Mouse (Mus musculus): ENCODE measurements around the gene Tnfrsf12a. TPM values are rescaled to one million over a fixed set of nuclear protein-coding genes. Genes with fewer than 3 reads are reported as not detected.

Tnfrsf12a gene
- polyA plus RNA-seq, 1 experiment from 2014 or later = 3.3 TPM

GRCm38 (mm10) chr17:23664556-23665021 is 12.7 kb downstream of the Tnfrsf12a start:
- ATAC-seq (ENCODE audit: low FRiP score, low read depth) = peak; percentile 32; the same call in 1 of the 2 replicates
- Histone ChIP-seq H3K36me3 (peaks cover 6% of the 10 kb centered on the region; the same call in 1 of the 2 replicates), H3K27ac (replicated peaks) (no peak overlapping the region), H3K4me2 (no peak overlapping the region), H3K9me3 (no peaks in the 10 kb centered on the region), H3K4me3 (no peak overlapping the region), H3K27me3 (peaks cover 38% of the 10 kb centered on the region), H3K4me1 (replicated peaks) (peaks cover 6% of the 10 kb centered on the region; the same call in 1 of the 2 replicates), H3K9ac (no peak overlapping the region)
- 15% methylated on average over 5 of the region's 5 CpGs for WGBS

DNA sequence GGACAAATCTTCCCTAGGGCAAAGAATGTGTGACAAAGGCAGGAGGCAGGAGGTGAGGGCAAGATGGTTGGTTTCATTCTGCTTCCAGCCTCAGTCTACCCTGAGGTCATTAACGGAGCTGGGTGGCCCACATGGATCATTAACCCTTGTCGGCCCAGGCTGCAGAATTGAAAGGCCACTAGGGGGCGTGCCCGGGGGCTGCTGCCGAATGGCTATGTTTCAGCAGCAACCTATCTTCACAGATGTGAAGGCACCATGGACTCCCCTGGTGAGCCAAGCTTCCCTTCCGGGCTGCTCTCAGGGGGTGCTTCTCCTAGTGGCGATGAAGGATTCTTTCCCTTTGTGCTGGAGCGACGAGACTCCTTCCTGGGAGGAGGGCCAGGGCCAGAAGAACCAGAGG is 15.7 kb downstream of the Tnfrsf12a start:
- Histone ChIP-seq H3K9me3 (no peaks in the 10 kb centered on the region), H3K9ac (no peak overlapping the region), H3K4me1 (replicated peaks) (peaks cover 6% of the 10 kb centered on the region; the same call in 1 of the 2 replicates), H3K27ac (replicated peaks) (no peak overlapping the region), H3K4me2 (no peak overlapping the region), H3K27me3 (peaks cover 49% of the 10 kb centered on the region), H3K36me3 (no peaks in the 10 kb centered on the region), H3K4me3 (no peak overlapping the region)
- ATAC-seq (ENCODE audit: low FRiP score, low read depth) = no peak
- 5% methylated on average over 9 of the region's 9 CpGs for WGBS

GRCm38 (mm10) chr17:23660876-23661200 is 16.4 kb downstream of the Tnfrsf12a start:
- Histone ChIP-seq H3K4me1 (replicated peaks) (peaks cover 6% of the 10 kb centered on the region; the same call in 1 of the 2 replicates), H3K36me3 (no peaks in the 10 kb centered on the region), H3K4me3 (0 out of 2 replicates have a peak overlapping the region, but pooled peaks have one; percentile 4), H3K9me3 (no peaks in the 10 kb centered on the region), H3K4me2 (no peak overlapping the region), H3K27ac (replicated peaks) (no peak overlapping the region), H3K27me3 (peaks cover 49% of the 10 kb centered on the region), H3K9ac (no peak overlapping the region)
- ATAC-seq (ENCODE audit: low FRiP score, low read depth) = no peak
- 4% methylated on average over 14 of the region's 14 CpGs for WGBS

GRCm38 (mm10) chr17:23660117-23660875 is 17.0 kb downstream of the Tnfrsf12a start, which contains the start of gene Bicdl2:
Bicdl2 (plus strand) TSS chr17:23660506.
- Histone ChIP-seq H3K4me2 (no peak within 1 kb of the TSS), H3K9ac (no peak within 1 kb of the TSS), H3K27ac (replicated peaks) (no peak within 1 kb of the TSS), H3K4me1 (replicated peaks) (peaks cover 6% of the 10 kb centered on the region; the same call in 1 of the 2 replicates), H3K36me3 (no peaks in the 10 kb centered on the region), H3K9me3 (no peaks in the 10 kb centered on the region), H3K4me3 (0 out of 2 replicates have a peak within 1 kb of the TSS, but pooled peaks have one; percentile 4), H3K27me3 (peaks cover 49% of the 10 kb centered on the region)
- 6% methylated on average over 27 of the region's 27 CpGs for WGBS
- ATAC-seq (ENCODE audit: low FRiP score, low read depth) = no peak

DNA sequence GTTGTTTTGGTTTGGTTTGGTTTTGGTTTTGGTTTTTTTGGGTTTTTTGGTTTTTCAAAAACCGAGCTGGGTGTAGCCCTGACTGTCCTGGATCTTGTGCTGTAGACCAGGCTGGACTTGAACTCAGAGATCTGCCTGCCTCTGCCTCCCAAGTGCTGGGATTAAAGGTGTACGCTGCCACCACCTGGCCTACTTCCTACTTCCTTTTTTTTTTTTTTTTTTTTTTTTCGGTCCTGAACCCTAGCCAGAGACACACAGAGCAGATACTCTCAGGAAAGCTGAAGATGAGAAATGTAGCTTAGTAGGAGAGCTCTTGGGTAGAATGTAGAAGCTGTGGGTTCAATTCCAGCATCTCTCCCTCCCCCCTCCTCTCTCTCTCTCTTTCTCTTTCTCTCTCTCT is 18.8 kb downstream of the Tnfrsf12a start:
- Histone ChIP-seq H3K9me3 (no peaks in the 10 kb centered on the region), H3K27ac (replicated peaks) (no peak overlapping the region), H3K9ac (no peak overlapping the region), H3K27me3 (peaks cover 49% of the 10 kb centered on the region), H3K4me3 (no peak overlapping the region), H3K36me3 (no peaks in the 10 kb centered on the region), H3K4me2 (no peak overlapping the region), H3K4me1 (replicated peaks) (peaks cover 6% of the 10 kb centered on the region; the same call in 1 of the 2 replicates)
- WGBS = 76% methylated on average over 3 of the region's 3 CpGs
- ATAC-seq (ENCODE audit: low FRiP score, low read depth) = no peak

GRCm38 (mm10) chr17:23654410-23654809 is 22.9 kb downstream of the Tnfrsf12a start:
- no peak for ATAC-seq (ENCODE audit: low FRiP score, low read depth)
- no peaks in the 10 kb centered on the region for H3K4me1 ChIP-seq (replicated peaks)
- peaks cover 10% of the 10 kb centered on the region for H3K27me3 ChIP-seq
- H3K27ac ChIP-seq (replicated peaks) = no peak overlapping the region
- H3K4me3 ChIP-seq = no peak overlapping the region
- H3K9ac ChIP-seq = no peak overlapping the region
- WGBS = 76% methylated on average over 2 of the region's 2 CpGs
- H3K4me2 ChIP-seq = no peak overlapping the region
- H3K36me3 ChIP-seq = no peaks in the 10 kb centered on the region
- no peaks in the 10 kb centered on the region for H3K9me3 ChIP-seq

DNA sequence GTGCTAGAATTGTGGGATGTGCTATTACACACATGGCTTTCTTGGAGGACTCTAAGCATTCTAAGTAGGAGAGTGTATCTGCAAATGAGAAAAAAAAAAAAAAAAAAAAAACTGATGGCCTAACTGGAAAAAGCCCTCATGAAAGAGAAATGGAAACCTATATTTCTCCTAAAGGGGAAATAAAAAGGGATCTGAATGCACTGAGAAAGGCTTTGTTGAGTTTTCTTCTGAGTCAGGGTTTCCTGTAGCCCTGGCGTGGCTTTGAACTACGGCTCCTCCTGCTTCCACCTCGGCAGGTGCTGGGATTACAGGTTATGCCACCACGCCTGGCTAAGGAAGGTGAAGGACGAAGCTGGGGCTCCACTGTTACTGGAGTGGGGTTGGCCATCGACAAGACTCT is 23.3 kb downstream of the Tnfrsf12a start:
- 74% methylated on average over 6 of the region's 6 CpGs for WGBS
- ATAC-seq (ENCODE audit: low FRiP score, low read depth) = no peak
- H3K9ac ChIP-seq = no peak overlapping the region
- no peak overlapping the region for H3K4me2 ChIP-seq
- H3K4me1 ChIP-seq (replicated peaks) = no peaks in the 10 kb centered on the region
- no peaks in the 10 kb centered on the region for H3K36me3 ChIP-seq
- no peak overlapping the region for H3K4me3 ChIP-seq
- no peak overlapping the region for H3K27ac ChIP-seq (replicated peaks)
- peaks cover 5% of the 10 kb centered on the region; the same call in 1 of the 2 replicates for H3K27me3 ChIP-seq
- H3K9me3 ChIP-seq = no peaks in the 10 kb centered on the region

- H3K27ac ChIP-seq (replicated peaks) = no peak overlapping the region
- no peak for ATAC-seq (ENCODE audit: low FRiP score, low read depth)
- WGBS = 76% methylated on average over 2 of the region's 2 CpGs
- H3K4me1 ChIP-seq (replicated peaks) = no peaks in the 10 kb centered on the region
- H3K4me2 ChIP-seq = no peak overlapping the region
- H3K27me3 ChIP-seq = peaks cover 4% of the 10 kb centered on the region; the same call in 1 of the 2 replicates
- no peak overlapping the region for H3K9ac ChIP-seq
- no peaks in the 10 kb centered on the region for H3K9me3 ChIP-seq
- no peak overlapping the region for H3K4me3 ChIP-seq
- H3K36me3 ChIP-seq = no peaks in the 10 kb centered on the region
Observed at GRCm38 (mm10) chr17:23653324-23653723, 23.9 kb downstream of the Tnfrsf12a start.

- WGBS = 81% methylated on average over 6 of the region's 6 CpGs
- Histone ChIP-seq H3K4me1 (replicated peaks) (no peaks in the 10 kb centered on the region), H3K9me3 (no peaks in the 10 kb centered on the region), H3K4me2 (no peak overlapping the region), H3K27me3 (peaks cover 11% of the 10 kb centered on the region), H3K27ac (replicated peaks) (no peak overlapping the region), H3K9ac (no peak overlapping the region), H3K4me3 (no peak overlapping the region), H3K36me3 (no peaks in the 10 kb centered on the region)
- no peak for ATAC-seq (ENCODE audit: low FRiP score, low read depth)
Observed at GRCm38 (mm10) chr17:23651363-23651762, 25.9 kb downstream of the Tnfrsf12a start.

GRCm38 (mm10) chr17:23645894-23646293 is 31.4 kb downstream of the Tnfrsf12a start:
- peaks cover 33% of the 10 kb centered on the region for H3K27me3 ChIP-seq
- H3K4me1 ChIP-seq (replicated peaks) = peaks cover 11% of the 10 kb centered on the region
- no peak overlapping the region for H3K4me3 ChIP-seq
- no peak for ATAC-seq (ENCODE audit: low FRiP score, low read depth)
- WGBS = 27% methylated on average over 10 of the region's 10 CpGs
- no peak overlapping the region for H3K4me2 ChIP-seq
- no peaks in the 10 kb centered on the region for H3K9me3 ChIP-seq
- no peaks in the 10 kb centered on the region for H3K36me3 ChIP-seq
- H3K9ac ChIP-seq = no peak overlapping the region
- no peak overlapping the region for H3K27ac ChIP-seq (replicated peaks)

GRCm38 (mm10) chr17:23644613-23645495 is 32.4 kb downstream of the Tnfrsf12a start, which contains the start of gene Mmp25:
Mmp25 (minus strand) TSS chr17:23645277.
- Histone ChIP-seq H3K4me3 (peak within 1 kb of the TSS; percentile 37), H3K4me2 (peak within 1 kb of the TSS; percentile 72), H3K9ac (peak within 1 kb of the TSS; percentile 28), H3K9me3 (no peaks in the 10 kb centered on the region), H3K27ac (replicated peaks) (no peak within 1 kb of the TSS), H3K27me3 (peaks cover 33% of the 10 kb centered on the region), H3K4me1 (replicated peaks) (peaks cover 11% of the 10 kb centered on the region), H3K36me3 (no peaks in the 10 kb centered on the region)
- WGBS = under 1% methylated on average over 58 of the region's 58 CpGs
- peak; percentile 30; the same call in 1 of the 2 replicates for ATAC-seq (ENCODE audit: low FRiP score, low read depth)

DNA sequence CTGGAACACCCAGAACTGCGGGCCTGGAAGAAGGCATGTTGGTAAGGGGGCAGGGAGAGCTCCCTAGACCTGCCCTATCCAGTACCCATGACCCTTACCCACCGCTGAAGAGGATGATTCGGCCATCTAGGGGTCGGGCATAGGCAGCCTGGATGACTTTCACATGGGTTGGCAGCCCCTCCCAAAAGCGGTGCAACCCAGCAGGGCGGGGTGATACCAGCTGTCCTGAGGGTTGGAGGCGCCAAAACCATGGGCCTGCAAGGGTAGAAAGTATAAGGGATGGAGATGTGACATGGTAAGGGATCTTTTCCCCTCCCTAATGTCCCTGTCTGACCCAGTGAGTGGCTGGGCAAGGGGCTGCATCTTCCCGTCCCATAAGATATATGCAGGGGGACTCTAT is 46.0 kb downstream of the Tnfrsf12a start:
- no peak overlapping the region for H3K27ac ChIP-seq (replicated peaks)
- H3K9me3 ChIP-seq = no peaks in the 10 kb centered on the region
- H3K4me2 ChIP-seq = no peak overlapping the region
- H3K4me3 ChIP-seq = no peak overlapping the region
- ATAC-seq (ENCODE audit: low FRiP score, low read depth) = no peak
- 0 out of 2 replicates have a peak, but pooled peaks cover 2% of the 10 kb centered on the region for H3K4me1 ChIP-seq (replicated peaks)
- 84% methylated on average over 8 of the region's 8 CpGs for WGBS
- H3K36me3 ChIP-seq = no peaks in the 10 kb centered on the region
- H3K27me3 ChIP-seq = no peaks in the 10 kb centered on the region
- no peak overlapping the region for H3K9ac ChIP-seq

All from hindbrain, embryonic 15.5 days (tissue).